Mouse (Mus musculus): ENCODE data around the gene Atp5j.

The Atp5j gene

GRCm38 (mm10) chr16:84835441-84835822, at the start of gene Atp5j:
Gene Atp5j (minus strand): TSS chr16:84835625.
- DNase-seq (ENCODE audit: low spot score in 2 of 2) = peak; percentile 79 to 83

- no peak for DNase-seq (ENCODE audit: low spot score in 2 of 2)
These were observed 49.1 kb upstream of the Atp5j start for GRCm38 (mm10) chr16:84884572-84884971.

- DNase-seq (ENCODE audit: low spot score in 2 of 2) = no peak
These were observed 46.4 kb upstream of the Atp5j start for GRCm38 (mm10) chr16:84881754-84882321.

GRCm38 (mm10) chr16:84881168-84881567, 45.7 kb upstream of the Atp5j start:
- no peak for DNase-seq (ENCODE audit: low spot score in 2 of 2)

- peak; percentile 24 to 71 for DNase-seq (ENCODE audit: low spot score in 2 of 2)
These were observed 43.7 kb upstream of the Atp5j start for GRCm38 (mm10) chr16:84879146-84879545.

GRCm38 (mm10) chr16:84876082-84876481, 40.7 kb upstream of the Atp5j start:
- no peak for DNase-seq (ENCODE audit: low spot score in 2 of 2)

GRCm38 (mm10) chr16:84875718-84876035, 40.3 kb upstream of the Atp5j start:
- no peak for DNase-seq (ENCODE audit: low spot score in 2 of 2)

GRCm38 (mm10) chr16:84875012-84875717, 39.7 kb upstream of the Atp5j start:
- peak in 1 of 2 experiments; percentile 17 for DNase-seq (ENCODE audit: low spot score in 2 of 2)

- DNase-seq (ENCODE audit: low spot score in 2 of 2) = no peak
These were observed 38.4 kb upstream of the Atp5j start for GRCm38 (mm10) chr16:84873805-84874204.

- DNase-seq (ENCODE audit: low spot score in 2 of 2) = no peak
These were observed 29.2 kb upstream of the Atp5j start for GRCm38 (mm10) chr16:84864656-84865055.

GRCm38 (mm10) chr16:84853492-84853891, 18.1 kb upstream of the Atp5j start:
- DNase-seq (ENCODE audit: low spot score in 2 of 2) = no peak

- no peak for DNase-seq (ENCODE audit: low spot score in 2 of 2)
These were observed 3.2 kb upstream of the Atp5j start for GRCm38 (mm10) chr16:84838576-84838975.

GRCm38 (mm10) chr16:84835823-84836743, 658 bp upstream of the Atp5j start:
- DNase-seq (ENCODE audit: low spot score in 2 of 2) = peak in 1 of 2 experiments; percentile 27

- DNase-seq (ENCODE audit: low spot score in 2 of 2) = peak; percentile 84 to 89
These were observed 532 bp downstream of the Atp5j start, which contains the start of gene Gabpa for GRCm38 (mm10) chr16:84834745-84835440. Gene Gabpa (plus strand): TSS chr16:84834925.

GRCm38 (mm10) chr16:84834344-84834743, 1.1 kb downstream of the Atp5j start:
- no peak for DNase-seq (ENCODE audit: low spot score in 2 of 2)

GRCm38 (mm10) chr16:84832736-84833135, 2.7 kb downstream of the Atp5j start:
- DNase-seq (ENCODE audit: low spot score in 2 of 2) = no peak

GRCm38 (mm10) chr16:84831696-84832095, 3.7 kb downstream of the Atp5j start:
- DNase-seq (ENCODE audit: low spot score in 2 of 2) = no peak

- no peak for DNase-seq (ENCODE audit: low spot score in 2 of 2)
These were observed 10.4 kb downstream of the Atp5j start for GRCm38 (mm10) chr16:84825009-84825408.

- no peak for DNase-seq (ENCODE audit: low spot score in 2 of 2)
These were observed 18.0 kb downstream of the Atp5j start for GRCm38 (mm10) chr16:84817423-84817822.

GRCm38 (mm10) chr16:84814511-84814910, 20.9 kb downstream of the Atp5j start:
- no peak for DNase-seq (ENCODE audit: low spot score in 2 of 2)

GRCm38 (mm10) chr16:84813852-84814251, 21.6 kb downstream of the Atp5j start:
- DNase-seq (ENCODE audit: low spot score in 2 of 2) = no peak

- DNase-seq (ENCODE audit: low spot score in 2 of 2) = no peak
These were observed 25.2 kb downstream of the Atp5j start for GRCm38 (mm10) chr16:84810254-84810653.
